Mouse (Mus musculus): Measurements from ENCODE around the gene Crim1. TPM values are rescaled to one million over a fixed set of nuclear protein-coding genes. Genes with fewer than 3 reads are reported as not detected.

The Crim1 gene
- total RNA-seq, 2 experiments from 2014 or later: 138 to 153 TPM

- peak; percentile 59 to 63 for DNase-seq (ENCODE audit: low spot score in 2 of 2)
- H3K4me3 ChIP-seq: no peak overlapping the region
These were observed 113.0 kb downstream of the Crim1 start for GRCm38 (mm10) chr17:78313006-78313405.

GRCm38 (mm10) chr17:78313612-78314011, 113.6 kb downstream of the Crim1 start:
- no peak for TF ChIP-seq CTCF (conservative IDR thresholded peaks at IDR 0.05)
- no peak overlapping the region for H3K4me3 ChIP-seq
- no peak overlapping the region for H3K27ac ChIP-seq
- no peak for DNase-seq (ENCODE audit: low spot score in 2 of 2)

More at GRCm38 (mm10) chr17:78313006-78313405, 113.0 kb downstream of the Crim1 start:
- no peak for TF ChIP-seq CTCF (conservative IDR thresholded peaks at IDR 0.05)
- no peak overlapping the region for H3K27ac ChIP-seq

DNA sequence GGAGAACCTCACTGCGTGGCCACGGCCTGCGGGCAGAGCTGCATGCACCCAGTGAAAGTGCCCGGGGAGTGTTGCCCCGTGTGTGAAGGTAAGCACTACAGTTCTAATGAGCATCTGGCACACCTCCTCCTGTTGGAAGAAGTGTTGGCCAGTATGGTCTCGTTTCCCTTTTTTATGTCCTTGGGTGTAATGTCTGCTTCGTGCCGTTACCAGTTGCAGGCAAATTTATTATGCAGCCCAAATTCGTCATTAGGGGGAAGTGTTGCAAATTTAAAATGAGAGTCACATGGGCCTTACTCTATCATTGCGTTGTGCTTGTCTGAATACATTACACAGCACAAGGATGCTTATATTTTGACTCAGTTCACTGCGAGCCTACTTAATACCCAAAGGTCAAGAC, 115.6 kb downstream of the Crim1 start:
- no peak overlapping the region for H3K27ac ChIP-seq
- no peak for DNase-seq (ENCODE audit: low spot score in 2 of 2)
- TF ChIP-seq CTCF (conservative IDR thresholded peaks at IDR 0.05): no peak
- no peak overlapping the region for H3K4me3 ChIP-seq

- DNase-seq (ENCODE audit: low spot score in 2 of 2): no peak
- Histone ChIP-seq H3K4me3 (no peak overlapping the region), H3K27ac (no peak overlapping the region)
- no peak for TF ChIP-seq CTCF (conservative IDR thresholded peaks at IDR 0.05)
These were observed 117.3 kb downstream of the Crim1 start for GRCm38 (mm10) chr17:78317381-78317780.

DNA sequence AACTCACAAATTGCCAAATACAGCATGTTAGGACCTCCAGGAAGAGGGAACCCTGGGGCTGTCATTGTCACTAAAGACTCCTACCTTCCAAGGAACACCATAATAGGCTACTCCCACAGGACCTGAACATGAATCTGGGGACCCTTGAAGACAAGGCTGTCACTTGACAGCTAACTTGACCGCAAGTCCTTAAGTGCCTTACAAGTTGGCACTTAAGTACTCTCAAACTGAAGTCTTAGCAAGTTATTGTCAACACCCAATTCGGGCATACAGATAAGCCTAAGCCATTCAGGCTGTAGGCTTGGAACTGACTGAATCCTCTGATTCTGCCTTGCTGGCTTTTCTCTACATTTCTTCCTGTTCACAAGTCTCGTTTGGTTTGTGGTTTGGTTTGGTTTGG, 118.8 kb downstream of the Crim1 start:
- DNase-seq (ENCODE audit: low spot score in 2 of 2): no peak
- Histone ChIP-seq H3K4me3 (no peak overlapping the region), H3K27ac (no peak overlapping the region)
- no peak for TF ChIP-seq CTCF (conservative IDR thresholded peaks at IDR 0.05)

DNA sequence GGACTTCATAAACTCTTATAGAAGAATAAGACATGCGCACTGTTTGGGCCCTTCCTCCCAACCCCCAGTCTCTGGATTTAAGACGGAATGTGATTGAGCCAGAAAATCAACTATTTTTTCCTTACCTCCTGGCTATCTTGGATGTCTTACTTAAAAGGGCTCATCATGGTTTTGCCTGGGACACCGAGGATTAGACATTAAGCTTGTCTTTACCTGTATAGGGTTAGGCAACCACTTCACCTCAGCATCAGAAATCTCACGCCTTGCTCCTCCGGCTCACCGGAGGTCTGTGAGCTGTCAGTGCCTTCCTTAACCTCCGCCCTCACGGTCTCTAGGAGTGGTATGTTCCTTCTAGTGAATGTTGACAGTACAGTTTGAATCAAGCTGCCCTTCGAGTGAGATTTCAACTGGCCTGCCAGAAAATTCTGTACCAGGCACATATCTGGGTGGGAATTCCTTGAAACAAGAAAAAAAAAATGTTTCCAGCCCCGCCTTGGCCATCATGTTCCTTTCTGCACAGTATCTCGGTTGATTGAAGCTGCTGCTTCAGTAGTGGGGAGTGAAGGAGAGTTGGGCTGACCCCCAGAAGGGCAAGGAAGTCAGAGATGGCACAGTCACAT, 121.3 kb downstream of the Crim1 start:
- H3K27ac ChIP-seq: no peak overlapping the region
- no peak for TF ChIP-seq CTCF (conservative IDR thresholded peaks at IDR 0.05)

GRCm38 (mm10) chr17:78322369-78323335, 122.6 kb downstream of the Crim1 start:
- no peak for TF ChIP-seq CTCF (conservative IDR thresholded peaks at IDR 0.05)
- Histone ChIP-seq H3K4me3 (no peak overlapping the region), H3K27ac (peak overlapping the region; percentile 58)
- no peak for DNase-seq (ENCODE audit: low spot score in 2 of 2)

More for the DNA sequence above, 121.3 kb downstream of the Crim1 start:
- no peak overlapping the region for H3K4me3 ChIP-seq
- DNase-seq (ENCODE audit: low spot score in 2 of 2): no peak

GRCm38 (mm10) chr17:78325761-78326332, 125.8 kb downstream of the Crim1 start:
- Histone ChIP-seq H3K27ac (no peak overlapping the region), H3K4me3 (no peak overlapping the region)
- no peak for TF ChIP-seq CTCF (conservative IDR thresholded peaks at IDR 0.05)
- no peak for DNase-seq (ENCODE audit: low spot score in 2 of 2)

GRCm38 (mm10) chr17:78326381-78326780, 126.3 kb downstream of the Crim1 start:
- DNase-seq (ENCODE audit: low spot score in 2 of 2): no peak
- Histone ChIP-seq H3K27ac (no peak overlapping the region), H3K4me3 (no peak overlapping the region)
- no peak for TF ChIP-seq CTCF (conservative IDR thresholded peaks at IDR 0.05)

- Histone ChIP-seq H3K4me3 (no peak overlapping the region), H3K27ac (no peak overlapping the region)
- no peak for TF ChIP-seq CTCF (conservative IDR thresholded peaks at IDR 0.05)
- no peak for DNase-seq (ENCODE audit: low spot score in 2 of 2)
These were observed 127.1 kb downstream of the Crim1 start for GRCm38 (mm10) chr17:78327187-78327586.

DNA sequence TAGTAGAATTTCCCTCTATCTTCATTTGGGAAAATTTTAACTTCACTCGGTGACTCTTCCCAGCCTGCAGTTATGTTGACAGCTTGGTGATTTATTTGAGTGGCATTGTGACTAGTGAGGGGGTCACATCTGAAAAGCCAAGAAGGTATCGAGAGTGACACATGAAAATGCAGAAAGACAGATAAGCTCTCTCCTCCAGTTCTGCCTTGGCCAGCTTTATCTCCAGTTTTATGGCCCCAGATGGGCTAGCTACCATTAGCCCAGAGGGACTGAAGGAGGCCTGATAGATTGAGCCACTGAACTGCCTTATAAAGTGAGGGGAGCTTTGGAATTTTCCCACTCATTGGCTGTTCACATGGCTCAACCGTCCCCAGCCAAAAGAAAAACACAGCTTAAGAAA, 128.2 kb downstream of the Crim1 start:
- TF ChIP-seq CTCF (conservative IDR thresholded peaks at IDR 0.05): no peak
- Histone ChIP-seq H3K27ac (no peak overlapping the region), H3K4me3 (no peak overlapping the region)
- DNase-seq (ENCODE audit: low spot score in 2 of 2): no peak

DNA sequence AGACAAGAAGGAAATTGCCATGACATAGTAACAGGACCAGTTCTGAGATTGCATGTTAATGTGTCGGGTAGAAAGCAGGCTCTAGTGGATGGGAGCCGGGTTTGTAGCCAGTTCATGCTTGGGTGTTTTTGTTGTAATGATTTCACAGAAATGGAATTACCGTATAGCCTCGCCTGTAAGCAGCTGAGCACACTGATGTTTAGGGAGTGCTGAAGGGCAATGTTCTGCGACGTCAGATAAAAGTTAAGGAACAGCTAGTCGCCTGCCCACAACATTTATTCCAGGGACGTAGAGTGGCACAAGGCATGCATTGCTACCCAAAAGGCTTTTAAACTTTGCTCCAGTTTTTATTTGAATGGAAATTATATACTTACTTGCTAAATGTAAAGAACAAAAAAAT, 131.4 kb downstream of the Crim1 start:
- Histone ChIP-seq H3K4me3 (no peak overlapping the region), H3K27ac (no peak overlapping the region)
- no peak for TF ChIP-seq CTCF (conservative IDR thresholded peaks at IDR 0.05)
- DNase-seq (ENCODE audit: low spot score in 2 of 2): no peak

DNA sequence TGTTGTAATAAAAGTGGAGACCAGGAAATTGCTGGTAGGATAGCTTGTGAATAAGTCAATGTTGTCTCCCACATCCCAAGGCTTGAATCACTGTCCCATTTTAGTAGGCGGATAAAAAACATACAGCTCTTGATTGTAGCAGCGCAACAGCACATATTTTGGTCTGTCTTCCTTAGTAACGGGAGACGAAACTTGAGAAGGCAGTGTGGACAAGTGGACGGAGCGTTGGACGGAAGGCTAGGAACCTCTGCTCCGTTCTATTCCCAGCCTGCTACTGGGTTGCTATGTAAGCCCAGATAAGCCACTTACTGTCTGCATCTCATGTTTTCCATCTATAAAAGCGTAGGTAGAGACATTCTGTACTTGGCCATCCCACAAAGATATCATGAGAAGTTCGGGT, 133.2 kb downstream of the Crim1 start:
- no peak for DNase-seq (ENCODE audit: low spot score in 2 of 2)
- TF ChIP-seq CTCF (conservative IDR thresholded peaks at IDR 0.05): no peak

More for the DNA sequence above, 133.2 kb downstream of the Crim1 start:
- Histone ChIP-seq H3K4me3 (no peak overlapping the region), H3K27ac (no peak overlapping the region)

Measured in layer of hippocampus, adult 2 months (tissue).